ENCODE assay signal across 8 mouse cellular contexts in the genomic region with DNA sequence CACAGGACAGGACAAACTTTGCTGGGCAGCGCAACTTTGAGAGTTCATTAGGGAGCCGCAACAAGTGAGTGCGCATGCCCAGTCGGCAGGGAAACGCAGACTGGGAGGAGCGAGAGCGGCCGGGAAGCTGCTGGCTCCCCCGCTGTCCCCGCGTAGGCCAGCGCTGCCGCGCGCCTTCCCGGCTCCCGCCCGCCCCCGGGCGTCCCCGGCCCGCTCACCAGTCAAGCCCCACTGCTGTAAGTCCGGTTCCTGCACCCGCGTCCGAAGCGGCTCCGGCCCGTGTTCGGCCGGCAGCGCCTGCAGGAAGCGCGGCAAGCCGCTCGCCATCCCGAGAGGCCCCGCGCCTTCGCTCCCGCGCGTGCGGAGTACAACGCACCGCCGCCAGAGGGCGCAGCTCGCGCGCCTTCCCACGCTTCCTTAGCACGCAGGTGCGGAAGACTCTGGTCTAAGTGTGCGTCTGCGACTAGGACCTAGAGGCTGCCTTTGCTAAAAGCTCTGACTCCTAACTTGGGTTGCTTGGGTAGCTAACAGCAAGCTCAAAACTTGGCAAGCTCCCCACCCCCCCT. TPM values are rescaled to one million over a fixed set of nuclear protein-coding genes. Genes with fewer than 3 reads are reported as not detected.
DNase-seq lines count a peak whose midpoint lies in the region; ATAC-seq and TF ChIP-seq lines count a peak whose summit lies in the region.

A gene (minus strand): TSS at position 359 of the 566 bp plus-strand sequence.

- CTCF ChIA-PET in Patski (lab: Charles Lee) = interaction anchor here (0.6 to 1.9 kb wide), 23 partner anchors 8 to 286 kb away, joined by 3 to 16 read pairs (median 4); a partner anchor contains a TSS

- no peaks in the 10 kb centered on the region for H3K27me3 ChIP-seq in Patski
- no peaks in the 10 kb centered on the region; the same call in 1 of the 2 replicates for H3K27me3 ChIP-seq in hindbrain, embryonic 12.5 days

- H3K4me3 ChIP-seq in hindbrain, embryonic 12.5 days = peak within 1 kb of the TSS; percentile 91

- POLR2A ChIA-PET in Patski (lab: Charles Lee) = interaction anchor here (2.0 kb wide), 1 partner anchor 11 kb away, joined by 6 read pairs; no protein-coding TSS in a partner anchor

- WGBS in hindbrain, embryonic 12.5 days = 2% methylated on average over 53 of the region's 56 CpGs

- peak within 1 kb of the TSS; percentile 88 for H3K27ac ChIP-seq in hindbrain, embryonic 12.5 days

- peak; percentile 85 for DNase-seq in Patski (ENCODE audit: low read depth, low spot score)
- DNase-seq in cerebellum, postnatal 10 days = peak; percentile 96
- DNase-seq in frontal cortex, postnatal 10 days (ENCODE audit: low spot score in 2 of 2) = peak; percentile 65 to 89
- peak; percentile 89 to 96 for DNase-seq in layer of hippocampus, postnatal 14 days (ENCODE audit: low spot score in 2 of 2)
- peak; percentile 93 for DNase-seq in lung, postnatal 10 days
- peak; percentile 91 for DNase-seq in ovary, postnatal 14 days (ENCODE audit: low spot score)
- peak; percentile 84 to 95 for DNase-seq in thymus, postnatal 10 days (ENCODE audit: low spot score in 2 of 2)

- H3K4me1 ChIP-seq in hindbrain, embryonic 12.5 days = 0 out of 2 replicates have a peak, but pooled peaks cover 6% of the 10 kb centered on the region

- peak; percentile 95 for ATAC-seq in Patski
- peak; percentile 94 for ATAC-seq in hindbrain, embryonic 12.5 days (ENCODE audit: low FRiP score)

- peak; percentile 100 for TF ChIP-seq CTCF in Patski (IDR thresholded peaks at IDR 0.05)

- in situ Hi-C loops in Patski (cut with MboI; ENCODE audit: low pct_unique_long_range_greater_than_20kb) = no loop called here

- peak within 1 kb of the TSS; percentile 90 for H3K9ac ChIP-seq in hindbrain, embryonic 12.5 days

- H3K36me3 ChIP-seq in hindbrain, embryonic 12.5 days = no peaks in the 10 kb centered on the region

- no peaks in the 10 kb centered on the region for H3K9me3 ChIP-seq in hindbrain, embryonic 12.5 days (replicated peaks)

- peak within 1 kb of the TSS; percentile 51 for H3K4me2 ChIP-seq in hindbrain, embryonic 12.5 days (replicated peaks)

RNA-seq across cellular contexts. Expression of the gene that starts here (rescaled TPM):
- 23.2 TPM for polyA plus RNA-seq in Patski (2021)
- polyA plus RNA-seq in hindbrain, embryonic 12.5 days (2016; fragmentation: Nextera tagmentation; extraction: Ambion mirVana) = 13.1 and 14.4 TPM in 2 replicates
- 10 to 100 TPM in 1 of 2 experiments, 1 to 10 TPM in 1; 8.7 to 11.8 TPM for total RNA-seq in layer of hippocampus, postnatal 14 days (2021)

Comparison
In these comparisons a context has a peak if more than half of its experiments do, and no peak if none do; other contexts are left out.
1. Peak in every context shown above with its lines: DNase-seq, ATAC-seq, H3K4me3 ChIP-seq and H3K27ac ChIP-seq.